Mouse (Mus musculus) neural tube, embryonic 12.5 days (tissue): ENCODE data around the gene Cysrt1. TPM values are rescaled to one million over a fixed set of nuclear protein-coding genes. Genes with fewer than 3 reads are reported as not detected.

ENCODE experiments used
- ATAC-seq: fragments of 200-750 bp; cut with Nextera tagmentation; 2 replicates; pipeline ENCODE4 v1.8.0; 2017; ENCODE audit warnings: low read depth, mild to moderate bottlenecking, moderate TSS enrichment, moderate library complexity; ENCODE audit not compliant: low FRiP score
- H3K27ac ChIP-seq: fragments of 300-500 bp; sonication (generic); 2 replicates; pipeline ENCODE4 v1.5.1; 2016
- H3K27me3 ChIP-seq: fragments of 300-500 bp; sonication (generic); replicated peaks from 2 replicates; pipeline ENCODE4 v1.6.1; 2016; ENCODE audit warnings: mild to moderate bottlenecking
- H3K36me3 ChIP-seq: fragments of 300-500 bp; sonication (generic); 2 replicates; pipeline ENCODE4 v1.6.1; 2016; ENCODE audit warnings: mild to moderate bottlenecking
- H3K4me1 ChIP-seq: fragments of 300-500 bp; sonication (generic); 2 replicates; pipeline ENCODE4 v1.6.1; 2016
- H3K4me2 ChIP-seq: fragments of 300-500 bp; sonication (generic); replicated peaks from 2 replicates; pipeline ENCODE4 v1.6.1; 2016; ENCODE audit warnings: mild to moderate bottlenecking
- H3K4me3 ChIP-seq: fragments of 300-500 bp; sonication (generic); 2 replicates; pipeline ENCODE4 v1.5.1; 2016
- H3K9ac ChIP-seq: fragments of 300-500 bp; sonication (generic); 2 replicates; pipeline ENCODE4 v1.6.1; 2016; ENCODE audit warnings: mild to moderate bottlenecking
- H3K9me3 ChIP-seq: fragments of 300-500 bp; sonication (generic); 2 replicates; pipeline ENCODE4 v1.6.1; 2016; ENCODE audit warnings: mild to moderate bottlenecking
- WGBS: fragments of 180-500 bp; shearing (Covaris S2); methylation state at CpG from one replicate; pipeline ENCODE4 v1.1.7; 2016; 5-methylcytosine and 5-hydroxymethylcytosine counted together
- polyA plus RNA-seq: library from polyadenylated mRNA; unstranded; fragments of >200 nt; fragmentation: Nextera tagmentation; extraction: Ambion mirVana; gene quantifications from 2 replicates; pipeline ENCODE4 v1.2.1, GENCODE M21; 2016

Gene Cysrt1
- polyA plus RNA-seq, 1 experiment from 2014 or later = 0.30 TPM

- Histone ChIP-seq H3K9ac (no peak overlapping the region), H3K9me3 (no peaks in the 10 kb centered on the region), H3K27me3 (no peaks in the 10 kb centered on the region), H3K4me2 (no peak overlapping the region), H3K36me3 (peaks cover 96% of the 10 kb centered on the region), H3K4me3 (no peak overlapping the region), H3K4me1 (no peaks in the 10 kb centered on the region), H3K27ac (no peak overlapping the region)
- no peak for ATAC-seq
- WGBS = 66% methylated on average over 13 of the region's 13 CpGs
These were observed 37.0 kb upstream of the Cysrt1 start for GRCm38 (mm10) chr2:25278928-25279882.

GRCm38 (mm10) chr2:25273010-25273409, 30.8 kb upstream of the Cysrt1 start:
- H3K4me2 ChIP-seq = peak overlapping the region; percentile 66
- H3K9ac ChIP-seq = peak overlapping the region; percentile 90
- no peaks in the 10 kb centered on the region for H3K9me3 ChIP-seq
- peaks cover 23% of the 10 kb centered on the region for H3K4me1 ChIP-seq
- no peaks in the 10 kb centered on the region for H3K27me3 ChIP-seq
- no peak overlapping the region for H3K27ac ChIP-seq
- no peak for ATAC-seq
- WGBS = 41% methylated on average over 16 of the region's 16 CpGs
- H3K36me3 ChIP-seq = peaks cover 69% of the 10 kb centered on the region
- H3K4me3 ChIP-seq = peak overlapping the region; percentile 88

- Histone ChIP-seq H3K4me1 (peaks cover 23% of the 10 kb centered on the region), H3K27ac (no peak overlapping the region), H3K27me3 (no peaks in the 10 kb centered on the region), H3K9ac (peak overlapping the region; percentile 90), H3K9me3 (no peaks in the 10 kb centered on the region), H3K4me2 (peak overlapping the region; percentile 66), H3K36me3 (peaks cover 65% of the 10 kb centered on the region), H3K4me3 (peak overlapping the region; percentile 88)
- ATAC-seq = peak; percentile 73
- WGBS = under 1% methylated on average over 29 of the region's 29 CpGs
These were observed 30.3 kb upstream of the Cysrt1 start for GRCm38 (mm10) chr2:25272515-25272914.

GRCm38 (mm10) chr2:25271827-25272511, 29.7 kb upstream of the Cysrt1 start, which contains the start of the genes Ssna1 and Anapc2:
Gene Ssna1 (minus strand): TSS chr2:25272438.
Gene Anapc2 (plus strand): TSS chr2:25272478.
- Histone ChIP-seq H3K36me3 (peaks cover 60% of the 10 kb centered on the region), H3K4me1 (peaks cover 29% of the 10 kb centered on the region), H3K27me3 (no peaks in the 10 kb centered on the region), H3K9ac (peak within 1 kb of the TSS; percentile 90), H3K4me2 (peak within 1 kb of the TSS; percentile 66), H3K27ac (peak within 1 kb of the TSS; percentile 27; the same call in 1 of the 2 replicates), H3K9me3 (no peaks in the 10 kb centered on the region), H3K4me3 (peak within 1 kb of the TSS; percentile 88)
- ATAC-seq = peak; percentile 96
- under 1% methylated on average over 55 of the region's 55 CpGs for WGBS

GRCm38 (mm10) chr2:25267746-25268309, 25.6 kb upstream of the Cysrt1 start:
- Histone ChIP-seq H3K9ac (no peak overlapping the region), H3K9me3 (no peaks in the 10 kb centered on the region), H3K4me2 (peak overlapping the region; percentile 45), H3K27me3 (peaks cover 13% of the 10 kb centered on the region), H3K4me1 (peaks cover 59% of the 10 kb centered on the region), H3K36me3 (peaks cover 25% of the 10 kb centered on the region), H3K4me3 (no peak overlapping the region), H3K27ac (no peak overlapping the region)
- 80% methylated on average over 4 of the region's 4 CpGs for WGBS
- ATAC-seq = no peak

GRCm38 (mm10) chr2:25267241-25267640, 25.0 kb upstream of the Cysrt1 start:
- Histone ChIP-seq H3K9ac (0 out of 2 replicates have a peak overlapping the region, but pooled peaks have one; percentile 19), H3K27ac (no peak overlapping the region), H3K27me3 (peaks cover 13% of the 10 kb centered on the region), H3K4me2 (peak overlapping the region; percentile 45), H3K9me3 (no peaks in the 10 kb centered on the region), H3K4me3 (no peak overlapping the region), H3K36me3 (peaks cover 25% of the 10 kb centered on the region), H3K4me1 (peaks cover 59% of the 10 kb centered on the region)
- no peak for ATAC-seq

GRCm38 (mm10) chr2:25266720-25267119, 24.5 kb upstream of the Cysrt1 start:
- Histone ChIP-seq H3K9ac (0 out of 2 replicates have a peak overlapping the region, but pooled peaks have one; percentile 49), H3K9me3 (no peaks in the 10 kb centered on the region), H3K4me3 (no peak overlapping the region), H3K36me3 (peaks cover 25% of the 10 kb centered on the region), H3K27ac (no peak overlapping the region), H3K4me2 (peak overlapping the region; percentile 45), H3K27me3 (peaks cover 13% of the 10 kb centered on the region), H3K4me1 (peaks cover 59% of the 10 kb centered on the region)
- ATAC-seq = no peak
- WGBS = 49% methylated on average over 2 of the region's 2 CpGs

- Histone ChIP-seq H3K36me3 (peaks cover 25% of the 10 kb centered on the region), H3K4me2 (peak overlapping the region; percentile 45), H3K4me3 (no peak overlapping the region), H3K9ac (peak overlapping the region; percentile 49), H3K27me3 (peaks cover 13% of the 10 kb centered on the region), H3K9me3 (no peaks in the 10 kb centered on the region), H3K4me1 (peaks cover 52% of the 10 kb centered on the region), H3K27ac (no peak overlapping the region)
- ATAC-seq = no peak
- 68% methylated on average over 6 of the region's 6 CpGs for WGBS
These were observed 23.8 kb upstream of the Cysrt1 start for GRCm38 (mm10) chr2:25265897-25266656.

GRCm38 (mm10) chr2:25264851-25265250, 22.6 kb upstream of the Cysrt1 start:
- no peaks in the 10 kb centered on the region for H3K9me3 ChIP-seq
- no peak overlapping the region for H3K4me3 ChIP-seq
- H3K4me1 ChIP-seq = peaks cover 46% of the 10 kb centered on the region
- H3K36me3 ChIP-seq = peaks cover 17% of the 10 kb centered on the region
- WGBS = 80% methylated on average over 3 of the region's 3 CpGs
- H3K27ac ChIP-seq = no peak overlapping the region
- H3K4me2 ChIP-seq = peak overlapping the region; percentile 83
- H3K9ac ChIP-seq = peak overlapping the region; percentile 6; the same call in 1 of the 2 replicates
- H3K27me3 ChIP-seq = peaks cover 13% of the 10 kb centered on the region
- no peak for ATAC-seq

- peaks cover 13% of the 10 kb centered on the region for H3K27me3 ChIP-seq
These were observed 22.0 kb upstream of the Cysrt1 start for GRCm38 (mm10) chr2:25264286-25264660.

GRCm38 (mm10) chr2:25263623-25264285, 21.5 kb upstream of the Cysrt1 start:
- H3K4me1 ChIP-seq = peaks cover 46% of the 10 kb centered on the region
- no peak overlapping the region for H3K27ac ChIP-seq
- peak overlapping the region; percentile 83 for H3K4me2 ChIP-seq
- no peak for ATAC-seq
- H3K36me3 ChIP-seq = peaks cover 6% of the 10 kb centered on the region
- H3K27me3 ChIP-seq = peaks cover 13% of the 10 kb centered on the region
- WGBS = 19% methylated on average over 12 of the region's 12 CpGs
- H3K4me3 ChIP-seq = peak overlapping the region; percentile 78
- no peaks in the 10 kb centered on the region for H3K9me3 ChIP-seq
- H3K9ac ChIP-seq = peak overlapping the region; percentile 63

More at GRCm38 (mm10) chr2:25264286-25264660, 22.0 kb upstream of the Cysrt1 start:
- H3K27ac ChIP-seq = no peak overlapping the region
- H3K9ac ChIP-seq = peak overlapping the region; percentile 63
- peaks cover 46% of the 10 kb centered on the region for H3K4me1 ChIP-seq
- no peak for ATAC-seq
- H3K4me3 ChIP-seq = peak overlapping the region; percentile 78; the same call in 1 of the 2 replicates
- H3K9me3 ChIP-seq = no peaks in the 10 kb centered on the region
- H3K36me3 ChIP-seq = peaks cover 12% of the 10 kb centered on the region
- peak overlapping the region; percentile 83 for H3K4me2 ChIP-seq
- whole genome bisulfite sequencing = 79% methylated on average over 5 of the region's 5 CpGs
